Mouse (Mus musculus) heart, postnatal 0 days (tissue): ENCODE data around the gene Col8a2. TPM values are rescaled to one million over a fixed set of nuclear protein-coding genes. Genes with fewer than 3 reads are reported as not detected.

Experiments used
- ATAC-seq: fragments of 200-750 bp; cut with Nextera tagmentation; 2 replicates; pipeline ENCODE4 v1.8.0; 2017; ENCODE audit warnings: low read depth, moderate number of reproducible peaks, moderate library complexity; ENCODE audit not compliant: insufficient read depth
- DNase-seq: peaks from one replicate; pipeline ENCODE4 v3.0.0-alpha.2; 2016; ENCODE audit warnings: low spot score
- H3K27ac ChIP-seq: fragments of 300-500 bp; sonication (generic); 2 replicates; pipeline ENCODE4 v1.5.1; 2014; ENCODE audit warnings: low read depth, mild to moderate bottlenecking
- H3K27me3 ChIP-seq: fragments of 300-500 bp; sonication (generic); 2 replicates; pipeline ENCODE4 v1.6.1; 2014; ENCODE audit warnings: low read length, mixed read lengths; ENCODE audit not compliant: control insufficient read depth, insufficient read depth
- H3K36me3 ChIP-seq: fragments of 300-500 bp; sonication (generic); replicated peaks from 2 replicates; pipeline ENCODE4 v1.6.1; 2014; ENCODE audit warnings: low read length, mixed read lengths; ENCODE audit not compliant: control insufficient read depth, insufficient read depth
- H3K4me1 ChIP-seq: fragments of 300-500 bp; sonication (generic); 2 replicates; pipeline ENCODE4 v1.6.1; 2014; ENCODE audit warnings: antibody characterized with exemption; ENCODE audit not compliant: control insufficient read depth, insufficient read depth
- H3K4me2 ChIP-seq: fragments of 300-500 bp; sonication (generic); 2 replicates; pipeline ENCODE4 v1.6.1; 2014; ENCODE audit warnings: low read depth, mild to moderate bottlenecking, low read length, moderate library complexity
- H3K4me3 ChIP-seq: fragments of 300-500 bp; sonication (generic); 2 replicates; pipeline ENCODE4 v1.5.1; 2014; ENCODE audit warnings: low read depth, low read length
- H3K9ac ChIP-seq: fragments of 300-500 bp; sonication (generic); replicated peaks from 2 replicates; pipeline ENCODE4 v1.6.1; 2014; ENCODE audit warnings: low read depth, low read length, mixed read lengths
- H3K9me3 ChIP-seq: fragments of 300-500 bp; sonication (generic); replicated peaks from 2 replicates; pipeline ENCODE4 v1.6.1; 2016; ENCODE audit warnings: low read length; ENCODE audit not compliant: control insufficient read depth
- CTCF ChIP-seq: IDR thresholded peaks from 2 replicates; pipeline ENCODE4 v1.5.1; 2016; ENCODE audit warnings: antibody characterized with exemption, control low read depth, low read depth
- EP300 ChIP-seq: IDR thresholded peaks from 2 replicates; pipeline ENCODE4 v1.6.1; 2016; ENCODE audit warnings: antibody characterized with exemption, low read depth
- WGBS: fragments of 180-500 bp; shearing (Covaris S2); extraction: QIAGEN DNeasy Blood & Tissue Kit; methylation state at CpG from one replicate; pipeline ENCODE4 v1.1.7; 2014; 5-methylcytosine and 5-hydroxymethylcytosine counted together
- polyA plus RNA-seq: library from polyadenylated mRNA; unstranded; fragments of >200 nt; fragmentation: Nextera tagmentation; extraction: Ambion mirVana; gene quantifications from 2 replicates; pipeline ENCODE4 v1.2.1, GENCODE M21; 2015
- total RNA-seq: library from RNA; depleted of rRNA; stranded (reverse); fragments of >200 nt; gene quantifications from 2 replicates; pipeline ENCODE4 v1.2.3, GENCODE M21; 2014; ENCODE audit warnings: low replicate concordance

Gene Col8a2
- total and polyA plus RNA-seq, 2 experiments from 2014 or later: 0.71 to 4.3 TPM

DNA sequence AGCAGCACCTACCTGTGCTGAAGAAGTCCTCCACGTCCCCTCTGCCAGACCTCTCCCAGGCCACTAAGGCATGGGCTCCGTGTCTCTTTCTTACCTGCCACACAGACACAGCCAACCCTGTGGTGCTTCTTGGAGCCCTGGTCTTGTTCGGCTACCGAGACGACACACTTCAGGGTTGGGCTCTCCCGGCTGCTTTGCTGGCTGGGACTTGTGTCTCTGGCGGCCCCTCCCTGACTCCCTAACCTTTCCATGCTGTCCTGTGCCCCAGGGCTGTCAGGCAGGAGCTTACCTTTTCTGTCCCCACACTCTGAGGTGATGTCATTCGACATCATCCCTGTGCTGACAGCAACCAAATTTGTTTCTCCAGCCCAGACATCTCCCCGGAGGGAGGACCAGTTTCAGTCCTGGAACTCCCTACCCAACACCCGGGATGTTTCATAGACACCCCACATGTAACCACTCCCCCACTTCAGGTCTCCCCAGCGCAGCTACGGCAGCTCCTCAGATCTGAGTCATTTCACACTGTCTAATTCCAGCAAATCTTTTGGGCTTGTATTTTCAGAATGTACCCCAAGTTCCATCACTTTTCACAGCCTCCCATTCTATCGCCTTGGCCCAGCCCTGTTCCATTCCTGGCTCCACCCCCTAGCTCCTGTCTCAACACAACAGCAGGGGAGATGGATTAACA, 40.2 kb upstream of the Col8a2 start:
- DNase-seq: no peak
- H3K27ac ChIP-seq: no peak overlapping the region
- TF ChIP-seq CTCF (no peak), EP300 (no peak)
- H3K4me2 ChIP-seq: no peak overlapping the region
- H3K36me3 ChIP-seq: peaks cover 27% of the 10 kb centered on the region
- ATAC-seq: no peak
- 57% methylated on average over 13 of the region's 13 CpGs for WGBS
- peaks cover 43% of the 10 kb centered on the region for H3K4me1 ChIP-seq
- no peak overlapping the region for H3K4me3 ChIP-seq
- no peaks in the 10 kb centered on the region for H3K9me3 ChIP-seq
- no peaks in the 10 kb centered on the region for H3K27me3 ChIP-seq
- H3K9ac ChIP-seq: no peak overlapping the region

DNA sequence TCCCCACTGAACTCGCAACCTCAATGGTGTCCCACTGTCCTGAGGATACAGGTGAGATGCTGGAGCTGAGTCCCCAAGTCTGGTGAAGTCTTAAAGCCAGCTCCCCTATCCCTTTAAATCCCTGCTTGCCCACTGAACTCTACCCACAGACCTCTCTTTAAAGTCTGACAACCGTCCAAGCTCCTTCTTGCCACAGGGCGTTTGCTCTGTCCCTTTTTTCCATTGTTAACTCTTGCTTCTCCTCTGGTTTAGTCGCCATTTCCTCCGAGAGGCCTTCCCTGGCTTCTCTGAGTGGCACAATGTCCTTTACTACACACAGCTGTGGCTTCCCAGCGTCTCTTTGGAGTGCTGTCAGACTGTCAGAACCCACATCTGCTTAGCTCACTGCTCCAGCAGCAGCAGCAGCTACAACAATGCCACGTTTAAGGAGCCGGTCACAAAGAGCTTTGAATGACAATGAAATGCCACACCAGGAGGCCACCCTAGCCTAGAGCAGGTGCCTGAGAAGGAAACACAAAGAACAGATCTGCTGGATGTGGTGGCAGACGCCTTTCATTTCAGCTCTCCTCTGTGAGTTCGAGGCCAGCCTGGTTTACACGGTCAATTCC, 38.2 kb upstream of the Col8a2 start:
- Histone ChIP-seq H3K9ac (0 out of 2 replicates have a peak overlapping the region, but pooled peaks have one; percentile 1), H3K27ac (no peak overlapping the region; the same call in 1 of the 2 replicates), H3K4me2 (no peak overlapping the region), H3K36me3 (peaks cover 17% of the 10 kb centered on the region; the same call in 1 of the 2 replicates), H3K9me3 (no peaks in the 10 kb centered on the region), H3K4me1 (peaks cover 44% of the 10 kb centered on the region), H3K27me3 (no peaks in the 10 kb centered on the region), H3K4me3 (no peak overlapping the region)
- no peak for DNase-seq
- ATAC-seq: no peak
- WGBS: 29% methylated on average over 11 of the region's 11 CpGs
- TF ChIP-seq EP300: no peak
- TF ChIP-seq CTCF: no peak

GRCm38 (mm10) chr4:126250659-126251058, 35.9 kb upstream of the Col8a2 start:
- DNase-seq: no peak
- Histone ChIP-seq H3K36me3 (peaks cover 15% of the 10 kb centered on the region; the same call in 1 of the 2 replicates), H3K4me1 (peaks cover 52% of the 10 kb centered on the region), H3K9me3 (no peaks in the 10 kb centered on the region), H3K4me3 (no peak overlapping the region), H3K27ac (peak overlapping the region; percentile 81), H3K27me3 (no peaks in the 10 kb centered on the region), H3K4me2 (no peak overlapping the region), H3K9ac (0 out of 2 replicates have a peak overlapping the region, but pooled peaks have one; percentile 9)
- TF ChIP-seq CTCF (0 out of 2 replicates have a peak, but pooled peaks have one; percentile 10), EP300 (no peak)
- ATAC-seq: no peak
- WGBS: 18% methylated on average over 4 of the region's 4 CpGs

GRCm38 (mm10) chr4:126251655-126252254, 34.8 kb upstream of the Col8a2 start:
- 54% methylated on average over 11 of the region's 11 CpGs for WGBS
- 0 out of 2 replicates have a peak, but pooled peaks have one; percentile 5 for ATAC-seq
- DNase-seq: peak; percentile 77
- TF ChIP-seq CTCF (no peak), EP300 (no peak)
- Histone ChIP-seq H3K27me3 (no peaks in the 10 kb centered on the region), H3K9ac (peak overlapping the region; percentile 22; the same call in 1 of the 2 replicates), H3K4me1 (peaks cover 52% of the 10 kb centered on the region), H3K36me3 (peaks cover 8% of the 10 kb centered on the region; the same call in 1 of the 2 replicates), H3K4me2 (peak overlapping the region; percentile 45), H3K4me3 (no peak overlapping the region), H3K9me3 (no peaks in the 10 kb centered on the region), H3K27ac (peak overlapping the region; percentile 81)

DNA sequence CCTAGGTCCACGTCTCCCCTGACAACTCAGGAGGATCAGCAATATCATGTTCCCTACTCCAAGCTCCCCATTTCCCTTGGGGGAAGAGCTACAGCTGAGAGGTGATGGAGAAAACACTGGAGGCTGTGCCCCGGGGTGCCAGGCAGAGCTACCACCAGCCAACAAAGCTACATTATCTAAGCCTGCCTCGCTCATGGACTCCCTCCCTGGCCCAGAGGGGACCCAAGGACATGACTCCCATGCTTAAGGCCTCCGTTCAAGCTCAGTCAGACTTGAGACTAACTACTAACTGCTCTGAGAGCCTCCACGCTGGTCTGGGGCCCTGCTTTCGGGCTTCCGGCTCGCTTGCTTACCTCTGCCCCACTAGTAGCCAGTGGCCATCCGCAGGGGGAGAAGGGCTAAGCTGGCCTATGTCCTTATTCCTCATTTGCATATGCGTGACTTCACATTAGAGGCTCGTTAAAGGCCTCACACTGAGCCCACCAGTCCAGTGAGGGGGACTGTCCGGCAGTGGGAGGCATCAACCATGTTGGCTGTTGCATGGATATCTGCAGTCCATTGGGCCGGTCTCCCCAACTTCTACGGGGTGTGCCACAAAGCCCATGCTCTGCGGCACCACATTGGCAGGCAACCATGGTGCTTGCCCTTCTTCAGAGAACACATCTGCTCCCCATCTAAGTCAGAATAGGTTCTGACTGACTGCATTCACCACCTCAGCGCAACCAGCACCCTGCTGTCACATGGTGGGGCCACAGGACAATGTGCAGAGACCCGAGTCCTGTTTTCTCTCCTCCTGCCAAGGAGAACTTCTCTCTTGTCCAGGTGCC, 34.0 kb upstream of the Col8a2 start:
- Histone ChIP-seq H3K9me3 (no peaks in the 10 kb centered on the region), H3K4me1 (peaks cover 60% of the 10 kb centered on the region), H3K36me3 (peaks cover 3% of the 10 kb centered on the region; the same call in 1 of the 2 replicates), H3K27me3 (no peaks in the 10 kb centered on the region), H3K27ac (peak overlapping the region; percentile 81), H3K4me3 (no peak overlapping the region), H3K4me2 (peak overlapping the region; percentile 40), H3K9ac (peak overlapping the region; percentile 27; the same call in 1 of the 2 replicates)
- TF ChIP-seq EP300 (no peak), CTCF (no peak)
- no peak for DNase-seq
- no peak for ATAC-seq
- WGBS: 64% methylated on average over 17 of the region's 17 CpGs
